Mouse (Mus musculus) CD4-positive, CD25-positive, alpha-beta regulatory T cell, adult 2 months (primary cell): ENCODE measurements around the gene A730046J19Rik.

Experiments
- DNase-seq: peaks from one replicate; pipeline ENCODE4 v3.0.0-alpha.2; 2012; ENCODE audit warnings: low read depth, low spot score

A730046J19Rik gene

DNA sequence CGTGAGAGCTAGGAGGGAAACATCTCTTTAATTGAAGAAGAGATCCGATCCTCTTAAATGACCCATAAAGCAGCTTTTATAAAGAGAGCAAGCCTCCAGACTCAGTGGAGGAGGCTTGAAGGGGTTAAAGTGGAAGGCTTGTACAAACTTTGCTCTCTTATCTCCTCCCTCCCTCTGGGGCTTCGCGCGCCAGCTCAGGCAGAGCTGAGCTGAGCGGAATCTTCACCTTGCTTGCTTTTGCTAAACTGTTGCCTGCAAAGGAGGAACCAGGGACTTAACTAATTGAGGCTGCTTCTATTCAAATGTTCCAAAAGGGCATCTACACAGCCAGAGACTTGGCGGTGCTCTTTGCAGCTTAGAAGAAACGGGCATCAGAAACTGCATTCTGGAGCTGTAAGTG, at the start of gene A730046J19Rik:
A730046J19Rik (plus strand) TSS at position 173 of the 400 bp plus-strand sequence.
- no peak for DNase-seq

DNA sequence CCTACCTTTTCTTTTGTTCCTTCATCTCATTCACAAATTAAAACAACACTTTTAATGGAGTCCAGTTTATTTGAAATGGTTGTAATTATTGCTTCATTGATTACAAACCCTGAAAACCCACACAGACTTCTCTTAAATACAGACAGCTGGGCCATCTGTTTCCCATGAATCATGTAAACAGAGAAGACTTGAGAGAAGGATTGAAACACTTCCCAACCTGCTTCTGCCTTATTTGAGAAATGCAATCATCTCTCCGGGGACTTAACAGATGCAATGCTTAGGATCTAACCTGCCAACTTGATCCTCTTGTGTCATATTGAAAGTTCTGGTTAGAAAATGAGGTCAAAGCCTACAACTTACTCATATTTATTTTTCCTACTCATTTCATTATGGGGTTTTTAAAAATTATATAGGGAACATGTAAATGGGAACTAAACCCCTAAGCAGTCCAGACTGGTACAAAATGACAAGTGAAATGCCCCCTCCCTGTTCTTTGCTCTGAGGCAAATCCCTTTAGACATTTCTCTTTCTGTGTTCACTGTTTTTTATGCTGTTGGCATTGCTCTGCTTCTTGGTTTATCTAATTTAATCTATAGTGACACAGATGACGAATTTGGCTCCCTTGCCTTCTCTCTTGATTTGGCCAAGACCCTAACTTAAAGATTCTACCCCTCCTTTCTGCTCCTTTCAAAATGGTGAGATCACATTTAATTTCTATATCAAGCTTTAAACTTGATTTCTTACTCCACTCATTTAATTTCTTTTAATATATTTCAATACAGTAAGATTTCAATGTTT, 48.7 kb upstream of the A730046J19Rik start:
- no peak for DNase-seq

DNA sequence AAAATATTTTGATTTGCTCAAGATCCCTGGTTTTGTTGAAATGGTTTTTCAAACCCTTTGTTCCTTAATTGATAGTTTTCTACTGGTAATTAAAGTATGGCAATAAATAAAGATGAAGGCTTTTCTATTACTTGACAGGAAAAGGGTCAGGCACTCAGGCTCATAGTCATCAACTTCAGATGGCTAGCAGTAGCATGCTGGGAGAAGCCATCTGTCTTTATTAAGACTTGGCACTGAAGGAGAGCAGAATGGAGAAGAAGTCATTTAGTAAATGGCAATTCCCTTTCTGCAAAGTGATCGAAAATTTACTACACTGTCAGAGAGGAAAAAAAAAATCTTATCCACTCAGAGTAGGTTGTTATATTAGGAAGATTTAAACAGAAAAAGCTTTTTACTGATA, 17.2 kb upstream of the A730046J19Rik start:
- DNase-seq, result no peak

DNA sequence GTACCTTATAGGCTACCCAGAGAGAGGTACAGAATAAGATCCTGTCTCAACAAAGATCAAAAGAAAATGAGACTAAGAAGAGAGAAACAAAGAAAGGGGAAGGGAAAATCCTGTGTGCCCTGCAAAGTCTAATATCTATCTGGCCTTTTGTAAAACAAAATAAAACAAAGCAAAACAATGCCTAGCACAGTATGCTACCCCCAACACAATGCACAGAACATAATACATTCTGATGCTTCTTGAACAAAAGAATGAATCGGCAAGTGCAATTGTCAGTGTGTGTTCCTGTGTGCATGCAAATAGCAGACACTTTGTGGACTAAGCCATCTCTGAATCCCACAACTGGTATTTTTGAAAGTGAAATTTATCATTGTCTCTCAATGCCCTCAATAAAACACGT, 3.5 kb upstream of the A730046J19Rik start:
- no peak for DNase-seq

DNA sequence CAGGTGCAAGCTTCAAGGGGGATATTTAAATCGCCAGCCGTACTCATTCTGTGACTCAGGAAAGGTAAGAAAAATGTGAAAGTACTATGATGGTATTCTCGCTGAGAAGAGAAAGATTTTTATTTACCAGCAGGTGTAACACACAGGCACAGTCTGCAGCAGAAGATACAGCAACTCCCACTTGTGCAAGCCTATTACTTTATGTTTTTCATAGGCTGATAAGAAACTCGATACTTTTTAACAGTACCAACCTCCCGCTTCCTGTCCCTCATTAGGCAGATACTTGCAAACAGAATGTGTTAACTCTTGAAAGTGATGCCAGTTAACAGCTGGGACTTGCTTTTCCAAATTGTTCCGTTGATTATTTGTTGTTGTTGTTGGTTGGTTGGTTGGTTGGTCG, 616 bp downstream of the A730046J19Rik start:
- no peak for DNase-seq

DNA sequence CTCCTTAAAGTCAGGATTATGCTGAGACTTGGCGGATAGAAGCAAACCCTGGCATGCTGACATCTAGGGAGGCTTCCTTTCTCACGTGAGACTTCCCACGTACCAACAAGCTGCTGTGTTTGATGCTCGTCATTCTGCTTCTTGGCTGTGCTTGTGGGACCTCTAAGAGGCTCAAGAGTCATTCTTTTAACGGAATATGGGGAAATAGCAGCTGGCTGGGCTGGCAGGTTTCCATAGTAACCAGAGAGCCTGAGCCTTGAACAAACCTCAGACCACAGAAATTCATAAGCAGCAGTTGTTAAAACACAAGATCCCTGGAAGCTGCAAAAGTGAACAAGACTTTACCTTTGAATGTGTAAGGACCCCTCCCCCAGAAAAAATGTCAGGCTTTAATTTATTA, 9.4 kb downstream of the A730046J19Rik start:
- no peak for DNase-seq
